Mouse (Mus musculus): ENCODE measurements around the gene Gm14190. TPM values are rescaled to one million over a fixed set of nuclear protein-coding genes. Genes with fewer than 3 reads are reported as not detected.

The Gm14190 gene
- polyA plus RNA-seq, 1 experiment from 2014 or later: not detected

DNA sequence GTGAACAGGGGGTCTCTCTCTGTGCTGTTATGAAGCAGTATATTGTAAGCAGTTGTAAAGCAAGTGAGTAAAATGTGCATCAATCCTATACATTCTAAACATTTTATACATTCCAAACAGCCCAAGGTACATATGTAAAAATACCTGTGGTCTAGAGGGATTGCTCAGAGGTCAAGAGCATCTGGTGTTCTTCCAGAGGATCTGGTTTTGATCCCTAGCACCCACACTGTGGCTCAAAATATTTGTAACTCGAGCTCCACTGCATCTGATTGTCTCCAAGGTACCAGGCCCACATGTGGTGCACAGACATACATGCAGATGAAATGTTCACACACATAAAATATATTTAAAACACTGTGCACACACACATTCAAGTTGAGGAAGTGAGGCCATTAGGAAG lies 49.6 kb downstream of the Gm14190 start:
- no peak for DNase-seq
- H3K9ac ChIP-seq (replicated peaks): no peak overlapping the region
- no peaks in the 10 kb centered on the region for H3K9me3 ChIP-seq (ENCODE audit: low read length)
- ATAC-seq: no peak
- no peaks in the 10 kb centered on the region for H3K4me1 ChIP-seq (ENCODE audit: insufficient read depth)
- H3K27me3 ChIP-seq (ENCODE audit: insufficient read depth, low read length): no peaks in the 10 kb centered on the region
- no peak overlapping the region for H3K4me2 ChIP-seq (ENCODE audit: low read depth, low read length)
- no peak for TF ChIP-seq EP300 (IDR thresholded peaks at IDR 0.05; ENCODE audit: low read depth)
- no peak for TF ChIP-seq CTCF (IDR thresholded peaks at IDR 0.05; ENCODE audit: low read depth)
- no peak overlapping the region for H3K27ac ChIP-seq (ENCODE audit: low read depth)
- no peaks in the 10 kb centered on the region for H3K36me3 ChIP-seq (replicated peaks; ENCODE audit: insufficient read depth, low read length)
- WGBS (ENCODE audit: insufficient replicate concordance): 13% methylated on average over 1 of the region's 1 CpGs
- no peak overlapping the region for H3K4me3 ChIP-seq (ENCODE audit: low read depth, low read length)

Other genes with a start within 250 kb of the Gm14190 start
- gene Krt23, start 197.6 kb downstream of the Gm14190 start, polyA plus RNA-seq (2015; fragmentation: Nextera tagmentation; extraction: Ambion mirVana): 15.7 and 16.5 TPM in 2 replicates
- not detected in 2 replicates for gene Krt39, start 169.4 kb downstream of the Gm14190 start, polyA plus RNA-seq (2015; fragmentation: Nextera tagmentation; extraction: Ambion mirVana)
- gene Krt40, start 147.6 kb downstream of the Gm14190 start, polyA plus RNA-seq (2015; fragmentation: Nextera tagmentation; extraction: Ambion mirVana): not detected in 2 replicates
- not detected in 2 replicates for gene Krtap3-3, start 139.9 kb downstream of the Gm14190 start, polyA plus RNA-seq (2015; fragmentation: Nextera tagmentation; extraction: Ambion mirVana)
- not detected in 2 replicates for gene Krtap3-2, start 133.9 kb downstream of the Gm14190 start, polyA plus RNA-seq (2015; fragmentation: Nextera tagmentation; extraction: Ambion mirVana)
- gene Gm11939, start 131.3 kb downstream of the Gm14190 start, polyA plus RNA-seq (2015; fragmentation: Nextera tagmentation; extraction: Ambion mirVana): not detected in 2 replicates
- not detected in 2 replicates for gene Krtap3-1, start 124.1 kb downstream of the Gm14190 start, polyA plus RNA-seq (2015; fragmentation: Nextera tagmentation; extraction: Ambion mirVana)
- not detected in 2 replicates for gene Krtap1-5, start 109.7 kb downstream of the Gm14190 start, polyA plus RNA-seq (2015; fragmentation: Nextera tagmentation; extraction: Ambion mirVana)
- not detected in 2 replicates for gene Krtap1-4, start 107.1 kb downstream of the Gm14190 start, polyA plus RNA-seq (2015; fragmentation: Nextera tagmentation; extraction: Ambion mirVana)
- gene Krtap1-3, start 99.4 kb downstream of the Gm14190 start, polyA plus RNA-seq (2015; fragmentation: Nextera tagmentation; extraction: Ambion mirVana): not detected in 2 replicates
- gene Krtap9-3, start 92.6 kb downstream of the Gm14190 start, polyA plus RNA-seq (2015; fragmentation: Nextera tagmentation; extraction: Ambion mirVana): not detected in 2 replicates
- gene Gm11938, start 87.4 kb downstream of the Gm14190 start, polyA plus RNA-seq (2015; fragmentation: Nextera tagmentation; extraction: Ambion mirVana): not detected in 2 replicates
- not detected in 2 replicates for gene Gm11937, start 80.6 kb downstream of the Gm14190 start, polyA plus RNA-seq (2015; fragmentation: Nextera tagmentation; extraction: Ambion mirVana)
- gene Krtap2-4, start 75.9 kb downstream of the Gm14190 start, polyA plus RNA-seq (2015; fragmentation: Nextera tagmentation; extraction: Ambion mirVana): not detected in 2 replicates
- not detected in 2 replicates for gene Gm11562, start 70.3 kb downstream of the Gm14190 start, polyA plus RNA-seq (2015; fragmentation: Nextera tagmentation; extraction: Ambion mirVana)
- gene Krtap4-1, start 62.5 kb downstream of the Gm14190 start, polyA plus RNA-seq (2015; fragmentation: Nextera tagmentation; extraction: Ambion mirVana): not detected in 2 replicates
- not detected in 2 replicates for gene Krtap4-2, start 55.7 kb downstream of the Gm14190 start, polyA plus RNA-seq (2015; fragmentation: Nextera tagmentation; extraction: Ambion mirVana)
- gene Krtap4-7, start 46.7 kb downstream of the Gm14190 start, polyA plus RNA-seq (2015; fragmentation: Nextera tagmentation; extraction: Ambion mirVana): not detected in 2 replicates
- gene Gm11555, start 40.5 kb downstream of the Gm14190 start, polyA plus RNA-seq (2015; fragmentation: Nextera tagmentation; extraction: Ambion mirVana): not detected in 2 replicates
- not detected in 2 replicates for gene Gm11563, start 31.8 kb downstream of the Gm14190 start, polyA plus RNA-seq (2015; fragmentation: Nextera tagmentation; extraction: Ambion mirVana)
- not detected in 2 replicates for gene Krtap4-6, start 24.8 kb downstream of the Gm14190 start, polyA plus RNA-seq (2015; fragmentation: Nextera tagmentation; extraction: Ambion mirVana)
- not detected in 2 replicates for gene Gm14180, start 43.5 kb upstream of the Gm14190 start, polyA plus RNA-seq (2015; fragmentation: Nextera tagmentation; extraction: Ambion mirVana)
- gene Gm11595, start 82.2 kb upstream of the Gm14190 start, polyA plus RNA-seq (2015; fragmentation: Nextera tagmentation; extraction: Ambion mirVana): not detected in 2 replicates
- gene Krtap4-8, start 90.0 kb upstream of the Gm14190 start, polyA plus RNA-seq (2015; fragmentation: Nextera tagmentation; extraction: Ambion mirVana): not detected in 2 replicates
- gene Krtap4-9, start 94.5 kb upstream of the Gm14190 start, polyA plus RNA-seq (2015; fragmentation: Nextera tagmentation; extraction: Ambion mirVana): not detected in 2 replicates
- not detected in 2 replicates for gene Gm11596, start 102.7 kb upstream of the Gm14190 start, polyA plus RNA-seq (2015; fragmentation: Nextera tagmentation; extraction: Ambion mirVana)
- not detected in 2 replicates for gene Gm11569, start 108.2 kb upstream of the Gm14190 start, polyA plus RNA-seq (2015; fragmentation: Nextera tagmentation; extraction: Ambion mirVana)
- not detected in 2 replicates for gene Gm11554, start 113.7 kb upstream of the Gm14190 start, polyA plus RNA-seq (2015; fragmentation: Nextera tagmentation; extraction: Ambion mirVana)
- not detected in 2 replicates for gene Krtap4-13, start 119.2 kb upstream of the Gm14190 start, polyA plus RNA-seq (2015; fragmentation: Nextera tagmentation; extraction: Ambion mirVana)
- gene Gm11564, start 124.9 kb upstream of the Gm14190 start, polyA plus RNA-seq (2015; fragmentation: Nextera tagmentation; extraction: Ambion mirVana): not detected in 2 replicates
- gene 2300003K06Rik, start 147.3 kb upstream of the Gm14190 start, polyA plus RNA-seq (2015; fragmentation: Nextera tagmentation; extraction: Ambion mirVana): not detected in 2 replicates
- gene Krtap4-16, start 160.9 kb upstream of the Gm14190 start, polyA plus RNA-seq (2015; fragmentation: Nextera tagmentation; extraction: Ambion mirVana): not detected in 2 replicates
- not detected in 2 replicates for gene Gm11568, start 167.2 kb upstream of the Gm14190 start, polyA plus RNA-seq (2015; fragmentation: Nextera tagmentation; extraction: Ambion mirVana)
- gene Gm11559, start 173.7 kb upstream of the Gm14190 start, polyA plus RNA-seq (2015; fragmentation: Nextera tagmentation; extraction: Ambion mirVana): not detected in 2 replicates
- gene Krtap9-1, start 182.6 kb upstream of the Gm14190 start, polyA plus RNA-seq (2015; fragmentation: Nextera tagmentation; extraction: Ambion mirVana): not detected in 2 replicates
- not detected in 2 replicates for gene Gm11567, start 188.4 kb upstream of the Gm14190 start, polyA plus RNA-seq (2015; fragmentation: Nextera tagmentation; extraction: Ambion mirVana)
- not detected in 2 replicates for gene Krtap31-1, start 217.2 kb upstream of the Gm14190 start, polyA plus RNA-seq (2015; fragmentation: Nextera tagmentation; extraction: Ambion mirVana)
- gene Gm11565, start 224.0 kb upstream of the Gm14190 start, polyA plus RNA-seq (2015; fragmentation: Nextera tagmentation; extraction: Ambion mirVana): not detected in 2 replicates
- gene Krtap31-2, start 245.6 kb upstream of the Gm14190 start, polyA plus RNA-seq (2015; fragmentation: Nextera tagmentation; extraction: Ambion mirVana): not detected in 2 replicates